Mouse (Mus musculus): Measurements from ENCODE around the gene Ppp1r9b.

- no peak for TF ChIP-seq CTCF (IDR thresholded peaks at IDR 0.05; ENCODE audit: borderline replicate concordance, insufficient read depth, low read length)
- no peak for TF ChIP-seq POLR2A (IDR thresholded peaks at IDR 0.05; ENCODE audit: low read depth, low read length)
These were observed 48.9 kb downstream of the Ppp1r9b start for GRCm38 (mm10) chr11:95039766-95040165.

All from embryonic fibroblast, embryonic 13.5 days (primary cell).